Mouse (Mus musculus) limb, embryonic 12.5 days (tissue): ENCODE data around the gene Rpl37a. TPM values are rescaled to one million over a fixed set of nuclear protein-coding genes. Genes with fewer than 3 reads are reported as not detected.

Experiments used
- ATAC-seq: fragments of 200-750 bp; cut with Nextera tagmentation; 2 replicates; pipeline ENCODE4 v1.8.0; 2017; ENCODE audit warnings: low read depth, moderate TSS enrichment; ENCODE audit not compliant: insufficient number of reproducible peaks, insufficient read depth, low FRiP score, low TSS enrichment
- H3K27ac ChIP-seq: fragments of 300-500 bp; sonication (generic); 2 replicates; pipeline ENCODE4 v1.5.1; 2016; ENCODE audit warnings: mild to moderate bottlenecking, moderate library complexity
- H3K27me3 ChIP-seq: fragments of 300-500 bp; sonication (generic); 2 replicates; pipeline ENCODE4 v1.6.1; 2016; ENCODE audit warnings: mild to moderate bottlenecking, moderate library complexity
- H3K36me3 ChIP-seq: fragments of 300-500 bp; sonication (generic); 2 replicates; pipeline ENCODE4 v1.6.1; 2016; ENCODE audit warnings: mild to moderate bottlenecking, moderate library complexity
- H3K4me1 ChIP-seq: fragments of 300-500 bp; sonication (generic); replicated peaks from 2 replicates; pipeline ENCODE4 v1.6.1; 2016
- H3K4me2 ChIP-seq: fragments of 300-500 bp; sonication (generic); 2 replicates; pipeline ENCODE4 v1.6.1; 2016; ENCODE audit warnings: mild to moderate bottlenecking, moderate library complexity
- H3K4me3 ChIP-seq: fragments of 300-500 bp; sonication (generic); replicated peaks from 2 replicates; pipeline ENCODE4 v1.5.1; 2016; ENCODE audit warnings: mild to moderate bottlenecking
- H3K9ac ChIP-seq: fragments of 300-500 bp; sonication (generic); replicated peaks from 2 replicates; pipeline ENCODE4 v1.6.1; 2016; ENCODE audit warnings: mild to moderate bottlenecking, moderate library complexity
- H3K9me3 ChIP-seq: fragments of 300-500 bp; sonication (generic); 2 replicates; pipeline ENCODE4 v1.6.1; 2016; ENCODE audit warnings: mild to moderate bottlenecking, moderate library complexity
- WGBS: fragments of 180-500 bp; shearing (Covaris S2); methylation state at CpG from one replicate; pipeline ENCODE4 v1.1.7; 2016; 5-methylcytosine and 5-hydroxymethylcytosine counted together
- polyA plus RNA-seq: library from polyadenylated mRNA; unstranded; fragments of >200 nt; fragmentation: Nextera tagmentation; extraction: Ambion mirVana; gene quantifications from 2 replicates; pipeline ENCODE4 v1.2.1, GENCODE M21; 2016

Gene Rpl37a
- polyA plus RNA-seq, result 1,908 and 1,948 TPM in 2 replicates

DNA sequence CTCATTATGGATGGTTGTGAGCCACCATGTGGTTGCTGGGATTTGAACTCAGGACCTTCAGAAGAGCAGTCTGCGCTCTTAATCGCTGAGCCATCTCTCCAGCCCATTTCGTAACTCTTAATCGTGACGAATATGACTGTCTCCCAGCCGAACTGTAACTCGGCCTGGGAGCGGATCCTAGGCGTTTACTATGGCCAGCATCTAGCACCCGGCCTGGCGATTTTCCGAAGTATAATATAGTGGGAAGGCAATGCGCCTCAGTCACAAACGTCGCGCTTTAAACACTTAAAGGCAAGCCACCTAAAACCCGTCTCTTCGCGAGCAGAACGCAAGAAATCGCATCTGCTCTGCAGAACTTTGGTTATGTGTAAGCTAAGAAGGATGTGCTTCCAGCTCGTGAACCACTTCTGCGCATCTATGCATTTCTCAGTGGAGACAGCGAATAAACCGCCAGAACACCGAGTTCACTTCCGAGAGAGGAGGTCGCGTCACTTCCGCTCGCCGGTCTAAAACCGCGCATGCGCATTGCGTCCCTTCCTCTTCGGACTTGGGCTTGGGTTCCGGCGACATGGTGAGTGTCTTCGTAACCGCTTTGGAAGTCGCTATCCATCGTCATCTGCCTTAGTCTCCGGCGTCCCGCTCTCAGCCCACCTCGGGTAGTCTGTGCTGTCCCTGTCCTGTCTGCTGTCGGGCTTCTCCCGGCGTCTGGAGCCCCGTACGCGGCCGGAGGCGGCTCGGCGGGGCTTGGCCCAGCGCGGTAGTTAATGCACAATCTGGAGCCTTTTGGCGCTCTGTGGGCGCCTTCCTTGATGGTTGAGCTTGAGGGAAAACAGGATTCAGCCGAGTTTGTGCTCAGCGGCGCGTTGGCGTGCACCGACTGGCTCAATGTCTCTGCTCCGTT, at the start of gene Rpl37a:
Rpl37a (plus strand) TSS at position 538 of the 901 bp plus-strand sequence.
- peak; percentile 83 for ATAC-seq
- 3% methylated on average over 68 of the region's 68 CpGs for WGBS
- H3K9me3 ChIP-seq, result no peaks in the 10 kb centered on the region
- peaks cover 16% of the 10 kb centered on the region for H3K4me1 ChIP-seq
- no peaks in the 10 kb centered on the region for H3K27me3 ChIP-seq
- H3K27ac ChIP-seq, result peak within 1 kb of the TSS; percentile 81
- H3K9ac ChIP-seq, result peak within 1 kb of the TSS; percentile 89
- peak within 1 kb of the TSS; percentile 71 for H3K4me3 ChIP-seq
- peaks cover 33% of the 10 kb centered on the region for H3K36me3 ChIP-seq
- peak within 1 kb of the TSS; percentile 80 for H3K4me2 ChIP-seq

DNA sequence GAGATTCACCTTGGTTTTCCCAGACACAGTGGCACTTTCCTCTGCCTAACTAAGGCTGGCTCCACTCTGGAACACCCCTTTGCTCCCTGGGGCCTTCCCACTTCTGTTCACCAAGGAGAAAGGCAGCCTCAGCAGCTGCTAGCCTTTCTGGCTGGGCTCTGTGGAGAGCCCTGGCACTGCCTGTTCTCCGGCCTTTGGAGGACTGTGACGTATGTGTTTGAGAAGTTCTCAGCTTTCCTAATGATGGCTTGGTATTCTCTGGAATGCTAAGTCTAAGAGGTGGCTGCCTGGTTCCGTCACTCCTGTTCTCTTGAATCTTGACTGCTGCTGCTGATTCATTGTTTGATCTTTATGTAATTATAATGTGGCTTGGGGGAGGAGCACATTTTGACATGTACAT, 38.0 kb upstream of the Rpl37a start:
- no peaks in the 10 kb centered on the region for H3K4me1 ChIP-seq
- H3K27me3 ChIP-seq, result no peaks in the 10 kb centered on the region
- 42% methylated on average over 3 of the region's 3 CpGs for WGBS
- H3K4me2 ChIP-seq, result no peak overlapping the region
- H3K36me3 ChIP-seq, result no peaks in the 10 kb centered on the region
- H3K9me3 ChIP-seq, result no peaks in the 10 kb centered on the region
- H3K9ac ChIP-seq, result no peak overlapping the region
- H3K27ac ChIP-seq, result no peak overlapping the region
- no peak overlapping the region for H3K4me3 ChIP-seq
- no peak for ATAC-seq

DNA sequence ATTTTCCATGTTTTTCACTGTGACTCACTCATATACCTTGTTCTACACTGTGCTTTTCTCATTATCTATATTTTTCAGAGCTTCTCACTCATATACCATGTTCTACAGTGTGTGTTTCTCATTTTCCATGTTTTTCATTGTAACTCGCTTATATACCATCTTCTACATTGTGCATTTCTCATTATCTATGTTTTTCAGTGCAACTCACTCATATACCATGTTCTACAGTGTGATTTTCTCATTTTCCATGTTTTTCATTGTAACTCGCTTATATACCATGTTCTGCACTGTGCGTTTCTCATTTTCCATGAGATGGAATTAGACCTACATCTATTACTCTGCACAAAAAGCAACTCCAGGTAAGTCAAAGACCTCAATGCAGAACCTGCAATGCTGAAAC, 14.8 kb upstream of the Rpl37a start:
- Histone ChIP-seq H3K27ac (no peak overlapping the region), H3K36me3 (no peaks in the 10 kb centered on the region), H3K9me3 (no peaks in the 10 kb centered on the region), H3K4me3 (no peak overlapping the region), H3K4me1 (no peaks in the 10 kb centered on the region), H3K9ac (no peak overlapping the region), H3K4me2 (no peak overlapping the region), H3K27me3 (no peaks in the 10 kb centered on the region)
- WGBS, result 51% methylated on average over 3 of the region's 3 CpGs
- no peak for ATAC-seq

GRCm38 (mm10) chr1:72698651-72699050, 12.4 kb upstream of the Rpl37a start:
- no peak overlapping the region for H3K27ac ChIP-seq
- 79% methylated on average over 4 of the region's 4 CpGs for WGBS
- no peak overlapping the region for H3K9ac ChIP-seq
- H3K27me3 ChIP-seq, result no peaks in the 10 kb centered on the region
- no peaks in the 10 kb centered on the region for H3K4me1 ChIP-seq
- no peaks in the 10 kb centered on the region for H3K36me3 ChIP-seq
- no peak overlapping the region for H3K4me3 ChIP-seq
- ATAC-seq, result no peak
- H3K4me2 ChIP-seq, result no peak overlapping the region
- no peaks in the 10 kb centered on the region for H3K9me3 ChIP-seq

GRCm38 (mm10) chr1:72700479-72700878, 10.6 kb upstream of the Rpl37a start, which contains the start of gene Ankar:
Gene Ankar (minus strand): TSS chr1:72700579.
- H3K9me3 ChIP-seq, result no peaks in the 10 kb centered on the region
- no peak for ATAC-seq
- H3K9ac ChIP-seq, result no peak within 1 kb of the TSS
- H3K36me3 ChIP-seq, result no peaks in the 10 kb centered on the region
- H3K4me1 ChIP-seq, result no peaks in the 10 kb centered on the region
- H3K4me2 ChIP-seq, result no peak within 1 kb of the TSS
- H3K27me3 ChIP-seq, result no peaks in the 10 kb centered on the region
- no peak within 1 kb of the TSS for H3K4me3 ChIP-seq
- 75% methylated on average over 11 of the region's 11 CpGs for WGBS
- no peak within 1 kb of the TSS for H3K27ac ChIP-seq

GRCm38 (mm10) chr1:72707525-72707924, 3.6 kb upstream of the Rpl37a start:
- WGBS, result 30% methylated on average over 4 of the region's 4 CpGs
- H3K36me3 ChIP-seq, result peaks cover 1% of the 10 kb centered on the region
- no peaks in the 10 kb centered on the region for H3K9me3 ChIP-seq
- no peak for ATAC-seq
- no peaks in the 10 kb centered on the region for H3K27me3 ChIP-seq
- no peak overlapping the region for H3K4me2 ChIP-seq
- H3K9ac ChIP-seq, result no peak overlapping the region
- no peak overlapping the region for H3K27ac ChIP-seq
- peaks cover 6% of the 10 kb centered on the region for H3K4me1 ChIP-seq
- H3K4me3 ChIP-seq, result no peak overlapping the region

DNA sequence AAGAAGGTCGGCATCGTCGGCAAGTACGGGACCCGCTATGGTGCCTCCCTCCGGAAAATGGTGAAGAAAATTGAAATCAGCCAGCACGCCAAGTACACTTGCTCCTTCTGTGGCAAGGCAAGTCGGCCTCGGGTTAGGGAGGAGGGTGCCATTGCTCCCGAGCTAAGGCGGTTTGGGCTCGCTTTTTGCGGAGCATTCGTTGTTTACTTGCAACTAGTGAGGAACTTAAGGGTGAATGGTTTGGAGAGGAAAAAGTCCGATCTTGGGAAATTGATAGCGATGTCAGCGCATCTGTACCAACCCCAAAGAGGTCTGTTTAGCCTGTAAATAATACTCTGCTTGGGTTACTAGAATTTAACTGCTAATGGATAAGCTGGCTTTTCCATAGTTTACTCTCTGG, 594 bp downstream of the Rpl37a start:
- Histone ChIP-seq H3K9ac (peak overlapping the region; percentile 89), H3K4me1 (peaks cover 16% of the 10 kb centered on the region), H3K27me3 (no peaks in the 10 kb centered on the region), H3K9me3 (no peaks in the 10 kb centered on the region), H3K4me3 (peak overlapping the region; percentile 71), H3K36me3 (peaks cover 33% of the 10 kb centered on the region), H3K4me2 (peak overlapping the region; percentile 80), H3K27ac (peak overlapping the region; percentile 81)
- WGBS, result under 1% methylated on average over 17 of the region's 17 CpGs
- no peak for ATAC-seq

DNA sequence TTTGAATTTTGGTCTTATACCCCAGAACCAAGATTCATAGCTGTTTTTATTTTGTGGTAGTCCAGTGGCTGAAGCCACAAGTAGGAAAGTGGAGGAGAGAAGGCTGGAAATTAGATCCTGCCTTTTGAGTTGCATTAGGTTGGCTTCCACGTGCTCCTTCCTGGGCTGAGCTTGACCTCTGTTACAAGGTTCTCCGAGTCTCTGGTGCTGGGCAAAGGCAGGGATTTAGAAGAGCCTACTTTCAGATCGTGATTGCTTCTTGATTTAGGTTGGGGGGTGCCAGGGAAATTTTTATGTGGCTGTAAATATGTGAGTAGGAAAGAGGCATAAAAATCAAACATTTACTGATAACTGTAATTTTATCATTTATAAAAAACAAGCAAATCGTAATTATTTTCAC, 3.5 kb downstream of the Rpl37a start:
- Histone ChIP-seq H3K4me3 (no peak overlapping the region), H3K4me1 (peaks cover 16% of the 10 kb centered on the region), H3K4me2 (no peak overlapping the region), H3K9me3 (no peaks in the 10 kb centered on the region), H3K36me3 (peaks cover 37% of the 10 kb centered on the region), H3K27me3 (no peaks in the 10 kb centered on the region), H3K9ac (no peak overlapping the region), H3K27ac (no peak overlapping the region)
- WGBS, result 68% methylated on average over 4 of the region's 4 CpGs
- ATAC-seq, result no peak

GRCm38 (mm10) chr1:72715065-72715464, 4.0 kb downstream of the Rpl37a start:
- no peak for ATAC-seq
- H3K9ac ChIP-seq, result no peak overlapping the region
- 93% methylated on average over 1 of the region's 1 CpGs for WGBS
- H3K4me1 ChIP-seq, result peaks cover 16% of the 10 kb centered on the region
- peaks cover 38% of the 10 kb centered on the region for H3K36me3 ChIP-seq
- H3K27ac ChIP-seq, result no peak overlapping the region
- no peak overlapping the region for H3K4me3 ChIP-seq
- no peak overlapping the region for H3K4me2 ChIP-seq
- no peaks in the 10 kb centered on the region for H3K9me3 ChIP-seq
- H3K27me3 ChIP-seq, result no peaks in the 10 kb centered on the region

GRCm38 (mm10) chr1:72715593-72716361, 4.7 kb downstream of the Rpl37a start:
- Histone ChIP-seq H3K4me3 (no peak overlapping the region), H3K4me1 (peaks cover 16% of the 10 kb centered on the region), H3K27ac (no peak overlapping the region), H3K9me3 (no peaks in the 10 kb centered on the region), H3K36me3 (peaks cover 43% of the 10 kb centered on the region), H3K9ac (no peak overlapping the region), H3K27me3 (no peaks in the 10 kb centered on the region), H3K4me2 (no peak overlapping the region)
- no peak for ATAC-seq
- WGBS, result 87% methylated on average over 3 of the region's 3 CpGs

GRCm38 (mm10) chr1:72716421-72716820, 5.3 kb downstream of the Rpl37a start:
- WGBS, result 49% methylated on average over 2 of the region's 2 CpGs
- ATAC-seq, result no peak
- Histone ChIP-seq H3K4me2 (no peak overlapping the region), H3K9ac (no peak overlapping the region), H3K36me3 (peaks cover 43% of the 10 kb centered on the region), H3K4me3 (no peak overlapping the region), H3K27me3 (no peaks in the 10 kb centered on the region), H3K9me3 (no peaks in the 10 kb centered on the region), H3K4me1 (peaks cover 16% of the 10 kb centered on the region), H3K27ac (peak overlapping the region; percentile 23; the same call in 1 of the 2 replicates)
